Mouse (Mus musculus) Muller cell, postnatal 12 days (primary cell): ENCODE data around the gene 4930558K02Rik.
A peak's percentile ranks its signal among the peaks of the same experiment; 100 is the strongest.

ENCODE experiments used
- DNase-seq: peaks from one replicate; pipeline ENCODE4 v3.0.0-alpha.2; 2015; ENCODE audit errors: inconsistent ontology term

The 4930558K02Rik gene

GRCm38 (mm10) chr1:161979536-161979935, at the start of gene 4930558K02Rik:
TSS of gene 4930558K02Rik (minus strand) at chr1:161979636.
- no peak for DNase-seq

GRCm38 (mm10) chr1:162023681-162024270, 44.3 kb upstream of the 4930558K02Rik start:
- DNase-seq = no peak

- no peak for DNase-seq
Observed at GRCm38 (mm10) chr1:162020766-162021165, 41.3 kb upstream of the 4930558K02Rik start.

- DNase-seq = no peak
Observed at GRCm38 (mm10) chr1:162020303-162020731, 40.9 kb upstream of the 4930558K02Rik start.

GRCm38 (mm10) chr1:162018601-162018977, 39.2 kb upstream of the 4930558K02Rik start:
- DNase-seq = no peak

- DNase-seq = no peak
Observed at GRCm38 (mm10) chr1:162017975-162018600, 38.7 kb upstream of the 4930558K02Rik start.

GRCm38 (mm10) chr1:162016982-162017381, 37.5 kb upstream of the 4930558K02Rik start:
- DNase-seq = no peak

- no peak for DNase-seq
Observed at GRCm38 (mm10) chr1:162015247-162015862, 35.9 kb upstream of the 4930558K02Rik start.

- DNase-seq = no peak
Observed at GRCm38 (mm10) chr1:162013561-162013960, 34.1 kb upstream of the 4930558K02Rik start.

- DNase-seq = no peak
Observed at GRCm38 (mm10) chr1:162011523-162012245, 32.2 kb upstream of the 4930558K02Rik start.

GRCm38 (mm10) chr1:162009086-162009485, 29.6 kb upstream of the 4930558K02Rik start:
- no peak for DNase-seq

GRCm38 (mm10) chr1:162008631-162009067, 29.2 kb upstream of the 4930558K02Rik start:
- DNase-seq = no peak

- no peak for DNase-seq
Observed at GRCm38 (mm10) chr1:162008208-162008607, 28.8 kb upstream of the 4930558K02Rik start.

GRCm38 (mm10) chr1:162006109-162006508, 26.7 kb upstream of the 4930558K02Rik start:
- no peak for DNase-seq

GRCm38 (mm10) chr1:162004821-162005770, 25.7 kb upstream of the 4930558K02Rik start:
- DNase-seq = no peak

GRCm38 (mm10) chr1:162004518-162004780, 25.0 kb upstream of the 4930558K02Rik start:
- DNase-seq = no peak

GRCm38 (mm10) chr1:162003729-162004517, 24.5 kb upstream of the 4930558K02Rik start:
- peak; percentile 97 for DNase-seq

- DNase-seq = no peak
Observed at GRCm38 (mm10) chr1:162001328-162001727, 21.9 kb upstream of the 4930558K02Rik start.

GRCm38 (mm10) chr1:161999882-162000371, 20.5 kb upstream of the 4930558K02Rik start:
- DNase-seq = peak; percentile 95

GRCm38 (mm10) chr1:161999338-161999737, 19.9 kb upstream of the 4930558K02Rik start:
- no peak for DNase-seq
